Mouse (Mus musculus) erythroblast, embryonic 14.5 days (primary cell): ENCODE measurements around the gene Sgsh.

Experiments
- GATA1 ChIP-seq: IDR thresholded peaks from 2 replicates; pipeline ENCODE4 v1.6.1; 2012; ENCODE audit warnings: low read length, inconsistent platforms, mixed read lengths
- TAL1 ChIP-seq: IDR thresholded peaks from 3 replicates; pipeline ENCODE4 v1.6.1; 2012; ENCODE audit warnings: low read length, inconsistent platforms, mixed read lengths

- TF ChIP-seq TAL1 (no peak), GATA1 (no peak)
Measured at GRCm38 (mm10) chr11:119310621-119311020, 44.7 kb downstream of the Sgsh start.
